Mouse (Mus musculus) retina, postnatal 7 days (tissue): ENCODE results near the gene Bhlhe23.

ENCODE experiments used
- DNase-seq: peaks from one replicate; pipeline ENCODE4 v3.0.0-alpha.2; 2012; ENCODE audit warnings: low read depth, low spot score

Gene Bhlhe23

GRCm38 (mm10) chr2:180776793-180777192 lies at the start of gene Bhlhe23:
TSS of gene Bhlhe23 (minus strand) at chr2:180776900.
- DNase-seq: no peak

DNA sequence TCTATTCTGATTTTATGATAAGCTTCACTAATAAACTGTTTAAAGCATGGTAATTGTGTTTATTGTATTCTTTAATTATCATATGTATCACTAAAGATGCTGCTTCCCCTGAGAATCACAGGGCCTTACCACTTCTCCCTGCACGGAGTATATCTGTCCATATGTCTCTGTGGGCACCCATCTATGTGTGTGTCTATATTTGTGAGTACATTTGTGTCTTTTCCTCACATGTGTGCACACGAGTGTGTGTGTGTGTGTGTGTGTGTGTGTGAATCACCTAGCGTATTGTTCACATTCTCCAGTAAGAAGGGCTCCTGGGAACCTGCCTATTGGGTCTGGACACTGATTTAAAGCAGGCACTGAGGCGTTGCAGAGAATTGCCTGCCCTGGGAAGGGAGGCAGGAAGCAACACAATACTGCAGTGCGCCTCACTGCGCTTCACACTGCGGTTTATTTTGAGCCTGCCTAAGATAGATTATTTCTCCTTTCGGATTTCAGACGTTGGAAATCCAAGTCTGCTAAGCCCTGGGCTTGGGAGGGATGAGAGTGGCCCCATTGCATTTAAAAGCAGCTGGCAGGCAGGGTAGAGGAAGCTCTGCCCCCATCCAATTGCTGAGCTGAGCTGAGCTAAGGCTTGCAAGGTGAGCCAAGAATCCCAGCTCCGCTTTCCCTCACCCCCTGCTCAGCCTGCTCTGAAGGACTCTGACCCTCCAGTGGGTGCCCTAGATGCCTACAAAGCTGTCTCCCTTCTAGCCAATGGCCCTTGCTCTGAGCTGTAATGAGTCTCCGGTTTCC lies 48.6 kb upstream of the Bhlhe23 start:
- DNase-seq: peak; percentile 70

GRCm38 (mm10) chr2:180824724-180825123 lies 48.0 kb upstream of the Bhlhe23 start:
- no peak for DNase-seq

DNA sequence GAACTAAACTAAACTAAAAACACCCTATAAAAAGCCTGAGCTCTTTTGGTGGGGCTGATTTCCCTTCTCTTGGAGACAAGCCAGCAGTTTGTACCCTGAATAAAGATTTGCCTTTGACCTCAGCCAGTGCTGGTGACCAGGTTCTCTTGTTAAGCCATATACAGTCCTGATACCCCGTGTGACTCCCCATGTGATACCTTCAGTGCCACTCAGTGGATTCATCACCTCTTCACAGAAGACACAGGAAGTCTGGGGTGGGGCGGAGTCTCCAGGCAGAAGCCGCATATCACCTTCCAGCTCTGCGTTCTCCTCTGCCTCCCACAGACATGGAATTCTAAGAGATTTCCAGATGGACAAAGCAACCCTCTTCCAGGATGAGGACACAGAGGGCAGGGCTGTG lies 47.4 kb upstream of the Bhlhe23 start:
- no peak for DNase-seq

GRCm38 (mm10) chr2:180822476-180822875 lies 45.8 kb upstream of the Bhlhe23 start:
- DNase-seq: no peak

DNA sequence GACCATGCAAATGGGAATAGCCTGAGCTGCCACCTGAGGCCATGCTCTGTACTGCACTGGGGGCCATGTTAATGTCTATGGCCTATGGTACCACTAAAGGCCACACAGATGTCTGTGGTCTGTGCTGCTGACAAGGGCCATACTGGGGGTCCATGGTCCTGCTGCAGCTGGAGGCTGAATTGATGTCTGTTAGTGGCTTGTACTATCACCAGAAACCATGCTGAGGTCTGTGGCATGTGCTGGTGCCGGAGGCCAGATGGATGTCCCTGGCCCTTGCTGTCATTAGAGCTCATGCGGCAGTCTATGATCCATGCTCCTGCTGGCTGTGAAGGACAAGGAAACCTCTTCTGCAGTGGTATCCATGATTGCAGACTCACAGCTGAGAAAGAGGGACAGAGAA lies 42.8 kb upstream of the Bhlhe23 start:
- DNase-seq: no peak

DNA sequence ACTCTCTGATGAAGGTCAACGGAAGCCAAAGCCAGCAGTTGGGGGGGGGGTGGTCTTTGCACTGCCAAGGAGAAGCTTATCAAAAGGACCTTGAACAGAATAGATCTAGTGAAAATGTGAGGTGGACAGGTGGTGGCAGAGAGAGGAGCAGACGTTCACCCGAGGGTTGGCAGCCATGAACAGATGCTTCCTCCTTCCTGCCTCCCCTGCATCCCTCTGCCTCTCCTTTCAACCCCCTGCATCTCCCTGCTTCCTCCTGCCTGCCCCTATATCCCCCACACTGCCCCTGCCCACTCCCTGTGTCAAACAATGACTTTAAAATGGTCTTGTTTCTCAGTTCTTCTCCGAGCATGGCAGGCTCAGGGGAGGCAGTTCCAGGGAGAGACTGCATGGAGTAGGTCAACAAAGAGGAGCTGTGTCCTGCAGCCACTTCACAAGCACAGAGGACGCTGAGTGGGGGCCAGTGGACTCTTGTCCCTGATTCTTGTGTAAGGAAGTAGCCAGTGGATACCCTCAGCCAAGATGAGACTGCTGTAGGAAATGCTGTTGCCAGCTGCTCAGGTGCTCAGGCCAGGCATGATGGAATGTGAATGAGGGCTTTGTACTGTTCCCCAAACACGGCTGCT lies 39.9 kb upstream of the Bhlhe23 start:
- no peak for DNase-seq

- DNase-seq: no peak
Measured at GRCm38 (mm10) chr2:180813982-180814568, 37.4 kb upstream of the Bhlhe23 start.

DNA sequence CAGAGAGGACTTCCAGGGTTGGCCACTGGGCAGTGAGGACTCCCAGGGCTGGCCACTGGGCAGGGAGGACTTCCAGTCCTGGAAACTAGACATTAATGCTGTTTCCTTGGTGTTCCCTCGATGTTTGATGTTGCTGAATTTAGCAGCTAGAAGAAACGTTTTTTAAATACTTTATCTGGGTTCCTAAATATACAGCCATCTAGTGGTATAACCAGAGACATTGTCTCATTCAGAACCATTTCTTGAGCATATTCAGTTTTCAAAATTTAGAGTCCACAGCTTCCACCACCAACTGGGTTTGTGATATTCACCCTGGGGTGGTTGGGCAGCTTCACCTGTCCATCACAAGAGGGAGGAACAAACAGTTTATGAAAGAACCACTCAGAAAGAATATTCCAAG lies 34.3 kb upstream of the Bhlhe23 start:
- DNase-seq: no peak

GRCm38 (mm10) chr2:180809510-180809909 lies 32.8 kb upstream of the Bhlhe23 start:
- DNase-seq: no peak

DNA sequence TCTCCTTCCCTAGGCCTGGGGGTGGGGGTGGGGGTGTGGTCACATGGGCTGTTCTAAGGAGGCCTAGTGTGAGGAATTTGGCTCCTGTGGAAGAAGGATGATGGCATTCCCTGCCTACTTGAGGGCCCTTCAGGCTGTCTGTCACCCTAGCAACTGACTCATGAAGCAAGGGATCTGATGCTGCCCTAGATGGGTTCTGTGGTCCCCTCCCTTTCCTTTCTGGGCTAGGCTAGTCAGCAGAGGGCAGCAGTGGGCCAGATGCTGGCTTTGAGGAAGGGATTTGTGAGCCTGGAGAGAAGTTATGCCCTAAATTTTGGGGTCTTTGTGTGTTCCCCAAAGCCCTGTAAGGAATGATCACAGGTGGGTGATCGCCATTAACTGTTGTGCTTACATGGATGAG lies 29.3 kb upstream of the Bhlhe23 start:
- peak; percentile 66 for DNase-seq

- no peak for DNase-seq
Measured at GRCm38 (mm10) chr2:180796008-180796407, 19.3 kb upstream of the Bhlhe23 start.

- no peak for DNase-seq
Measured at GRCm38 (mm10) chr2:180795597-180795996, 18.9 kb upstream of the Bhlhe23 start.

DNA sequence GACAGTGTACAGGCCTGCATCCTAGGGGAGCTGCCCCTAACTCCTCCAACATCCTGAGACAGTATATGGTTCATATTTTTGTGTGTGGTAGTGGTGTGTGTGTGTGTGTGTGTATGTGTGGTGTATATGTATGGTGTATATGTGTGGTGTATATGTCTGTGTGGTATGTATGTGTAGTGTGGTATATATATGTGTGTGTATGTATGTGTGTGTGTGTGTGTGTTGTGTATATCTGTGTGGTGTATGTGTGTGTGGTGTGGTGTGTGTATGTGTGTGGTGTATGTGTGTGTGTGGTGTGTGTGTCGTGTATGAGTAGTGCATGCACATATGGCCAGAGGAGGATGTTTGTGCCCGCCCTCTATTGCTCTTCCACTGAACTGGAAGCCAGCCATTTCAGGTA lies 17.7 kb upstream of the Bhlhe23 start:
- DNase-seq: no peak

- peak; percentile 41 for DNase-seq
Measured at GRCm38 (mm10) chr2:180791674-180792073, 15.0 kb upstream of the Bhlhe23 start.

- no peak for DNase-seq
Measured at GRCm38 (mm10) chr2:180788843-180789242, 12.1 kb upstream of the Bhlhe23 start.

DNA sequence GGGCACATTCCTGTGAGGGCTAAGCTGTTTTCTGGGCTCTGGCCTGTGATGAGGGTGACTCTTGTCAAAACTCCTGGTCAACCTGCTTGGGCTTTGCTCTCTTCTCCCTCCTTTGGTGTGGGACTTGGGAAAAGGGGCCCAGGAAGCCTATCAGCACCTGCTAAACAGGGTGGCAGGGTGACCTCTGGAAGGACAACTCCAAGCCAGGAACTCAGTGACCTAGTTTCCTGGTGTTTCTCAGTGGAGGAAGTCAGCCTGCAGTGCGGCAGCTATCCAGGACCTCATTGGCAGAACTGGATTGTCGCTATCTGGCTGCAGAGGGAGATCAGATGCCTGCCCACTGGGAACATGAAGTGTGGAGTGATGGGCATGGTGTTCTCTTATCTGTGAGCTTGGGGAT lies 11.7 kb upstream of the Bhlhe23 start:
- DNase-seq: no peak

- no peak for DNase-seq
Measured at GRCm38 (mm10) chr2:180787566-180788232, 11.0 kb upstream of the Bhlhe23 start.

GRCm38 (mm10) chr2:180786732-180787131 lies 10.0 kb upstream of the Bhlhe23 start:
- DNase-seq: no peak

GRCm38 (mm10) chr2:180780282-180780681 lies 3.6 kb upstream of the Bhlhe23 start:
- DNase-seq: no peak

- peak; percentile 62 for DNase-seq
Measured at GRCm38 (mm10) chr2:180779226-180780104, 2.8 kb upstream of the Bhlhe23 start.
